Mouse (Mus musculus) hindbrain, embryonic 11.5 days (tissue): ENCODE measurements at regions not wholly inside any gene's neighbourhood (a gene's known extent, or its start where the extent isn't known, plus 50 kb on each side); places are given as distances from the start of the nearest gene placed in this dataset.

Experiments
- ATAC-seq: fragments of 200-750 bp; cut with Nextera tagmentation; 2 replicates; pipeline ENCODE4 v1.8.0; 2017; ENCODE audit warnings: mild to moderate bottlenecking, moderate TSS enrichment, moderate library complexity; ENCODE audit not compliant: low FRiP score
- DNase-seq: peaks from one replicate; pipeline ENCODE4 v3.0.0-alpha.2; 2015; ENCODE audit warnings: low spot score
- H3K27ac ChIP-seq: fragments of 300-500 bp; sonication (generic); 2 replicates; pipeline ENCODE4 v1.5.1; 2014; ENCODE audit warnings: mild to moderate bottlenecking, low read depth, low read length
- H3K27me3 ChIP-seq: fragments of 300-500 bp; sonication (generic); 2 replicates; pipeline ENCODE4 v1.6.1; 2014; ENCODE audit warnings: mild to moderate bottlenecking, low read length, moderate library complexity, mixed read lengths; ENCODE audit not compliant: control insufficient read depth, insufficient read depth
- H3K36me3 ChIP-seq: fragments of 300-500 bp; sonication (generic); 2 replicates; pipeline ENCODE4 v1.6.1; 2014; ENCODE audit warnings: mild to moderate bottlenecking, low read length, moderate library complexity, mixed read lengths; ENCODE audit not compliant: control insufficient read depth, insufficient read depth
- H3K4me1 ChIP-seq: fragments of 300-500 bp; sonication (generic); replicated peaks from 2 replicates; pipeline ENCODE4 v1.6.1; 2014; ENCODE audit warnings: low read length, mixed read lengths; ENCODE audit not compliant: control insufficient read depth, insufficient read depth
- H3K4me2 ChIP-seq: fragments of 300-500 bp; sonication (generic); replicated peaks from 2 replicates; pipeline ENCODE4 v1.6.1; 2014; ENCODE audit warnings: mild to moderate bottlenecking, low read depth, low read length
- H3K4me3 ChIP-seq: fragments of 300-500 bp; sonication (generic); 2 replicates; pipeline ENCODE4 v1.5.1; 2014; ENCODE audit warnings: low read depth, low read length
- H3K9ac ChIP-seq: fragments of 300-500 bp; sonication (generic); 2 replicates; pipeline ENCODE4 v1.6.1; 2014; ENCODE audit warnings: low read depth, low read length
- H3K9me3 ChIP-seq: fragments of 300-500 bp; sonication (generic); 2 replicates; pipeline ENCODE4 v1.6.1; 2016; ENCODE audit warnings: low read length; ENCODE audit not compliant: control insufficient read depth
- WGBS: fragments of 180-500 bp; shearing (Covaris S2); extraction: QIAGEN DNeasy Blood & Tissue Kit; methylation state at CpG from one replicate; pipeline ENCODE4 v1.1.7; 2014; 5-methylcytosine and 5-hydroxymethylcytosine counted together

- Histone ChIP-seq H3K9ac (no peak overlapping the region), H3K4me2 (no peak overlapping the region), H3K9me3 (no peaks in the 10 kb centered on the region), H3K4me1 (no peaks in the 10 kb centered on the region), H3K36me3 (no peaks in the 10 kb centered on the region), H3K27ac (no peak overlapping the region), H3K4me3 (no peak overlapping the region), H3K27me3 (no peaks in the 10 kb centered on the region; the same call in 1 of the 2 replicates)
- 94% methylated on average over 2 of the region's 2 CpGs for WGBS
- DNase-seq (no peak), ATAC-seq (no peak)
Measured at GRCm38 (mm10) chr6:104082242-104082641, 410.3 kb upstream of the Cntn6 start.

- no peaks in the 10 kb centered on the region for H3K9me3 ChIP-seq
- no peaks in the 10 kb centered on the region for H3K4me1 ChIP-seq
- no peak overlapping the region for H3K4me2 ChIP-seq
- no peak overlapping the region for H3K27ac ChIP-seq
- no peaks in the 10 kb centered on the region for H3K36me3 ChIP-seq
- 83% methylated on average over 5 of the region's 5 CpGs for WGBS
- H3K4me3 ChIP-seq: no peak overlapping the region
- ATAC-seq: peak; percentile 40; the same call in 1 of the 2 replicates
- no peak overlapping the region for H3K9ac ChIP-seq
- H3K27me3 ChIP-seq: no peaks in the 10 kb centered on the region
- DNase-seq: peak; percentile 3
Measured at GRCm38 (mm10) chr6:104108386-104108785, 384.2 kb upstream of the Cntn6 start.
